Mouse (Mus musculus) cortical plate, adult 2 months (tissue): ENCODE measurements at regions not wholly inside any gene's neighbourhood (a gene's known extent, or its start where the extent isn't known, plus 50 kb on each side); places are given as distances from the start of the nearest gene placed in this dataset.

Experiments used
- H3K27ac ChIP-seq: fragments of 200-500 bp; 2 replicates; pipeline ENCODE4 v1.5.1; 2012; ENCODE audit warnings: low read length, control low read depth, inconsistent platforms; ENCODE audit not compliant: insufficient read depth
- H3K4me1 ChIP-seq: fragments of 200-500 bp; 2 replicates; pipeline ENCODE4 v1.6.1; 2011; ENCODE audit warnings: low read length; ENCODE audit not compliant: control insufficient read depth, insufficient read depth
- H3K4me3 ChIP-seq: fragments of 200-500 bp; 2 replicates; pipeline ENCODE4 v1.5.1; 2011; ENCODE audit warnings: mild to moderate bottlenecking, low read length, control low read depth; ENCODE audit not compliant: insufficient read depth
- CTCF ChIP-seq: fragments of 200-500 bp; IDR thresholded peaks from 2 replicates; pipeline ENCODE4 v1.5.1; 2011; ENCODE audit warnings: mild to moderate bottlenecking, control low read depth, low read length; ENCODE audit not compliant: insufficient read depth; ENCODE audit errors: extremely low read depth
- POLR2A ChIP-seq: fragments of 200-500 bp; IDR thresholded peaks from 2 replicates; pipeline ENCODE4 v1.6.1; 2011; ENCODE audit warnings: mild to moderate bottlenecking, low read length, control low read depth; ENCODE audit not compliant: insufficient read depth; ENCODE audit errors: extremely low read depth

DNA sequence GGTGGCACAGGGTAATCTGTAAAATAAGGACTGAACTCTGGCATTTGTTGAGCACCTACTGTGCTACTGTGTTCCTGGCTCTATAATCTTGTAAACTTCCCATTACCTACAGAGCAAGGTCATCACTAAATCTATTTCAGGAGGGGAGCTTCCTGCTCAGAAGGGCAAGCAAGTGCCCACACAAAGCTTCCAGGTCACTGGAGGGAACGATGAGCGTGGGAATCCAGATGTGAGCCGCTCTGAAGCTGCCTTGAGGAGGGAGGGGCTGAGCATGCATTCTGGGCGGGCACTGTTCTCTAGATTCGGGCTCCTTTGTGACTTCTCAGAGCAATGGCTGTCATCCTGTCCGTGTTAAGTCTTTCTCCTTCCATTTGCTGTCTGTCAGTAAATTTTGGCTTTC, 198.5 kb upstream of the Eef2kmt start:
- Histone ChIP-seq H3K4me1 (no peaks in the 10 kb centered on the region), H3K4me3 (no peak overlapping the region), H3K27ac (no peak overlapping the region)
- TF ChIP-seq CTCF = no peak
- TF ChIP-seq POLR2A = no peak

GRCm38 (mm10) chr16:5452971-5453370, 197.2 kb upstream of the Eef2kmt start:
- H3K27ac ChIP-seq = no peak overlapping the region
- no peak overlapping the region for H3K4me3 ChIP-seq
- no peaks in the 10 kb centered on the region for H3K4me1 ChIP-seq
- TF ChIP-seq POLR2A = no peak
- TF ChIP-seq CTCF = no peak

DNA sequence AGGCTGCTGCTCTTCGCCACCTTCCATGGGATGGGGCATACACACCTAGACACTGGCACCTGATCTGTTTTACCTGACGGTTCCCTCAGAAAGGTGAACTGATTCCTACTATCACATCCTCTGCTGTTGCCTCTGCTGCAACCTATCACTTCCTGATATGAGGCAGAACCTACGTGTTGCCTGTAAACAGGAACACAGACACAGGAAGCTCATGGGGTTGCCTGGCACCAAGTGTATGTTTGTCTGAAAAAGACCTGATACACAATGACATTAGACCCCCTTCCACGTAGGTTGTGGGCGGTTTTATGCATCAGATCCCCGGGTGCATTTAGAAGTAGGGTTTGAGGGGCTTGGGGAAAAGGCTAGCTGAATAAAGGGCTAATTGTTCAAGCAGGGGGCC, 190.0 kb upstream of the Eef2kmt start:
- TF ChIP-seq POLR2A (no peak), CTCF (no peak)
- no peak overlapping the region for H3K27ac ChIP-seq
- H3K4me1 ChIP-seq = no peaks in the 10 kb centered on the region
- no peak overlapping the region for H3K4me3 ChIP-seq

GRCm38 (mm10) chr16:5444785-5445184, 189.0 kb upstream of the Eef2kmt start:
- TF ChIP-seq CTCF (no peak), POLR2A (no peak)
- H3K4me3 ChIP-seq = no peak overlapping the region
- H3K27ac ChIP-seq = no peak overlapping the region
- H3K4me1 ChIP-seq = no peaks in the 10 kb centered on the region

- no peak overlapping the region for H3K4me3 ChIP-seq
- TF ChIP-seq POLR2A (no peak), CTCF (no peak)
- no peaks in the 10 kb centered on the region for H3K4me1 ChIP-seq
- H3K27ac ChIP-seq = no peak overlapping the region
Observed at GRCm38 (mm10) chr16:5439717-5440116, 183.9 kb upstream of the Eef2kmt start.

DNA sequence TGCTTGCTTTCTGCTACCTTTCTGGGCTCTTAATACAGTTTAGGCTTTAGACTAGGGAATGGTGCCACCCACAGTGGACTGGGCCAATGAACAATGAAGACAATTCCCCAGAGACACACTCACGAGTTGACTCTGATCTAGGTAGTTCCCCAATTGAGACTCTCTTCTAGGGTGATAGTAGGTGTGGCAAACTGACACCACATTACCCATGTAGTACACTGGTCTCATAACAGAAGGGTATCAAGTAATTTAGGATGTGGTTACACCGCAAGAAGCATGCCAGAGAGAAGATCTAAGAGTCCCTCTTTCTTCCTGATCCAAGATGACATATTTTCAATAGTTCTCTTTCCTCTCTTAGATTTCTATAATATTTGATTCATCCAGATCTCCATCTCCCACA, 182.6 kb upstream of the Eef2kmt start:
- Histone ChIP-seq H3K4me3 (no peak overlapping the region), H3K27ac (no peak overlapping the region), H3K4me1 (no peaks in the 10 kb centered on the region)
- no peak for TF ChIP-seq POLR2A
- TF ChIP-seq CTCF = no peak

GRCm38 (mm10) chr16:5431689-5432088, 175.9 kb upstream of the Eef2kmt start:
- Histone ChIP-seq H3K4me3 (no peak overlapping the region), H3K4me1 (peaks cover 3% of the 10 kb centered on the region; the same call in 1 of the 2 replicates), H3K27ac (no peak overlapping the region)
- no peak for TF ChIP-seq CTCF
- no peak for TF ChIP-seq POLR2A

- no peak overlapping the region for H3K27ac ChIP-seq
- TF ChIP-seq POLR2A = no peak
- TF ChIP-seq CTCF = no peak
- peaks cover 3% of the 10 kb centered on the region; the same call in 1 of the 2 replicates for H3K4me1 ChIP-seq
- H3K4me3 ChIP-seq = no peak overlapping the region
Observed at GRCm38 (mm10) chr16:5431111-5431510, 175.3 kb upstream of the Eef2kmt start.

DNA sequence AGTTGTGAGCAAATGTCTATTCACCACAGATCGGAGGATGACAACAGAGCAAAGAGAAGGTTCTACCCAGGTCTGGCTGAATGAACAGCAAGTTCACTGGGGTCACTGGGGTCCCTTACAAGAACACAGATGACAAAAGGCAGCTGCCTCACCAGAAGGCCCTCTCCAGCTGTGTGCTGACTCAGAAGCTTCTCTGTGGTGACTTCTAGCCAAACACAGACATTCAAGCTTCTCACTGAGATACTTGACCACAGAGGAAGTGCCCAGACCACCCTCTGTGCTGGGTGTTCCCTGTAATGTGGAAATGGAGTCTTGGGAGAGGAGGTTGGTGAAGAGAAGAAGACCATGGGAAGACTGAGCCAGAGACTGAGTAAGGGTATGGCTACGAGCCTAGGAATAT, 173.7 kb upstream of the Eef2kmt start:
- no peak for TF ChIP-seq POLR2A
- TF ChIP-seq CTCF = no peak
- no peak overlapping the region for H3K4me3 ChIP-seq
- no peak overlapping the region for H3K27ac ChIP-seq
- H3K4me1 ChIP-seq = peaks cover 3% of the 10 kb centered on the region; the same call in 1 of the 2 replicates

DNA sequence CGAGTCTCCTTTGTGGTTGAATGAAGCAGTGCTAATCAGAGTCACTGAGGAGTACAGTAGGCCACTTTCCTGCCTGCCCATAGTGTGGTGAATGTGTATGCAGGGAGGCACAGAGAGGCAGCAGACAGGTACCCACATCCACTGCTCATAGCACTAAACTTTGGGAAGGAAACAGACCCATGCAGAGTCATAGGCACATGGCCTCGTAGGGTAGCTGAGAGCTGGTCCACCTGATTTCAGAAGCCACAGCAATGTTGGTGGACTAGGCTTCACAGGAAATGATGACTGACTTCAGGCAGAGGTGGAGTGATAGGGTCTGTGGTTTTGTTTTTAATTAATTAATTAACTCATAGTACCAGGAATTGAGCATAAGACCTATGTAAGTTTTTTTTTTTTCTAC, 170.1 kb upstream of the Eef2kmt start:
- no peak for TF ChIP-seq POLR2A
- TF ChIP-seq CTCF = no peak
- Histone ChIP-seq H3K4me3 (no peak overlapping the region), H3K27ac (no peak overlapping the region), H3K4me1 (no peaks in the 10 kb centered on the region)

DNA sequence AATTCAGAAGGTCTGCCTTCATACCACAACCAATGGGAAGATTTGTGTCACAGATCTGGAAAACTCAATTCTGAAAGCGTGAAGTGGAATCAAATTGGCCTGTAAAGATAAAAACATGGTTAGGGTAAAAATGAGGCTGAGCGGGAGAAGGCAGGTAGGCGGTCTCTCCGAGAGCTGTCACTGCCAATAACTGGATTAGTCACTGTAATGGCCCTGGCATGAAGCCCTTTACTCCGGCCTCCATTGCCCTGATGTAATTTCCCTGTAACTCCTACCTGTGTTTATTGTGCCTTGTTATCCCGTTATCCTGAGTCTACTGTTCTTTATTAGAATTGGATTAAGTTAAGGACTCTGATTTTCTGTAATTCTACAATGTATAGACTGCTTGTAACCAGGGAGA, 166.3 kb upstream of the Eef2kmt start:
- Histone ChIP-seq H3K4me1 (no peaks in the 10 kb centered on the region), H3K4me3 (no peak overlapping the region), H3K27ac (no peak overlapping the region)
- TF ChIP-seq POLR2A = no peak
